Mouse (Mus musculus): ENCODE measurements around the gene Cachd1. TPM values are rescaled to one million over a fixed set of nuclear protein-coding genes. Genes with fewer than 3 reads are reported as not detected.

Cachd1 gene
- polyA plus RNA-seq, 1 experiment: 3.9 TPM

DNA sequence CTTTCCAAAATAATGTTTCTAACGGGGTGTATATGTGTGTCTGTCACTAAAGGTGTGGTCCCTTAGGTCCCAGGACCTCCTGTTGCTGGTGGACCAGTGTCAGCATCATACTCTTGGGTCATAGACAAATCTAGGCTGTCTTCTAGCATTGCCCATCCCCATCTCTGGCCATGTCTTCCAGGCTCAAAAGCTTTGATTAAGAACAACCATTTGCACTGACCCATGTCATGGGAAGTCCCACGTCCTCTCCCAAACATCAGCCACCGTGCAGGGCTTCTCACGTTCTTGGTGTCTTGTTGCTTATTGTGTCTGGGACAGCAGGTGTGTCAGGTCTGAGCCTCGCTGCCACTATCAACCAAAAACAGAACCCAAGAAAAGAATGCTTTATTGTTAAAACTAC, 219.1 kb downstream of the Cachd1 start:
- Histone ChIP-seq H3K4me3 (no peak overlapping the region), H3K27me3 (ENCODE audit: control insufficient read depth, insufficient read depth, insufficient read length) (no peaks in the 10 kb centered on the region), H3K36me3 (ENCODE audit: control insufficient read depth, insufficient read depth) (no peaks in the 10 kb centered on the region), H3K79me2 (ENCODE audit: control insufficient read depth, insufficient read depth) (no peaks in the 10 kb centered on the region), H3K4me2 (ENCODE audit: low read depth) (no peak overlapping the region), H3ac (ENCODE audit: control insufficient read depth, insufficient read length) (no peak overlapping the region)
- TF ChIP-seq POLR2AphosphoS2 (IDR thresholded peaks at IDR 0.05; ENCODE audit: insufficient read length, low read depth): no peak
- no peak for TF ChIP-seq TCF3 (IDR thresholded peaks at IDR 0.05; ENCODE audit: insufficient read length, low read depth)
- TF ChIP-seq SRF (IDR thresholded peaks at IDR 0.05; ENCODE audit: control insufficient read depth, insufficient read length, low read depth): no peak

DNA sequence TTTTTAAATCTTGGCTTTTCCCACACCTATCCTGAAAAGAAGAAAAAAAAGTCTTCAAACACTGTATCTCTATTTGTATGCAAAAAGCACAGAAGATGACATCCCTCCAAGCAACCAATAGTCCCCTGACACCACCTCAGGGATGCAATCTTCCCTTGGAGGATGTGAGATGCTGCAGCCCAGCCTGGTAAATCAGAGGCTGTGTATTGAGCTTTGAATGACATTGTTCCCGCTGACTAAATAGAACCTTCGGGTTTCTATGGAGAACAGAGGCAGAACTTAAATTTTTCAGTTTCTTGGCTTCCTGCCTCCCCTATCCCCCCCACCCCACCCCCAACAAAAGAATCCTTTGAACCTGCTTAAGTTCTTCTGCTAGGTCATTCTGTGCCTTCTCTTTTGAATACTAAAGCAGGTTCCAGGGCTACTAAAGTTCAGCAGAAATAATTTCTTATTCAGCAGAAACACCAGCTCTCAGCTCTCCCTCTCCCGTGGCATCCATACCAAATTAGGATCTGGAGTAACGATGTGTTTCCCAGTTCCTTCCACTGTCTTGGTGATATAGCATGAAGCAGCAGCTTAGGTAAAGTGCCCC, 219.7 kb downstream of the Cachd1 start:
- no peak overlapping the region for H3K4me3 ChIP-seq
- no peaks in the 10 kb centered on the region for H3K27me3 ChIP-seq (ENCODE audit: control insufficient read depth, insufficient read depth, insufficient read length)
- no peak overlapping the region for H3ac ChIP-seq (ENCODE audit: control insufficient read depth, insufficient read length)
- TF ChIP-seq SRF (IDR thresholded peaks at IDR 0.05; ENCODE audit: control insufficient read depth, insufficient read length, low read depth) (no peak), MAX (IDR thresholded peaks at IDR 0.05; ENCODE audit: low read depth) (no peak), POLR2AphosphoS2 (IDR thresholded peaks at IDR 0.05; ENCODE audit: insufficient read length, low read depth) (no peak), CEBPB (IDR thresholded peaks at IDR 0.05; ENCODE audit: insufficient read depth, poor library complexity, severe bottlenecking) (no peak), E2F4 (IDR thresholded peaks at IDR 0.05; ENCODE audit: insufficient read depth) (no peak), TCF12 (IDR thresholded peaks at IDR 0.05; ENCODE audit: insufficient read depth, poor library complexity, severe bottlenecking) (no peak), POLR2A (IDR thresholded peaks at IDR 0.05; ENCODE audit: insufficient read length, low read depth) (no peak), TCF3 (IDR thresholded peaks at IDR 0.05; ENCODE audit: insufficient read length, low read depth) (no peak), MYOG (IDR thresholded peaks at IDR 0.05; ENCODE audit: control insufficient read depth in 1 of 3, insufficient read depth in 1 of 3, insufficient read length in 2 of 3, low read depth in 2 of 3) (no peak), USF1 (IDR thresholded peaks at IDR 0.05; ENCODE audit: low read depth) (no peak), MYOD1 (IDR thresholded peaks at IDR 0.05; ENCODE audit: control insufficient read depth in 1 of 3, insufficient read length in 2 of 3, low read depth in 2 of 3) (no peak), REST (IDR thresholded peaks at IDR 0.05; ENCODE audit: insufficient read depth, insufficient read length) (no peak)
- H3K4me2 ChIP-seq (ENCODE audit: low read depth): no peak overlapping the region
- H3K36me3 ChIP-seq (ENCODE audit: control insufficient read depth, insufficient read depth): no peaks in the 10 kb centered on the region
- H3K79me2 ChIP-seq (ENCODE audit: control insufficient read depth, insufficient read depth): no peaks in the 10 kb centered on the region

DNA sequence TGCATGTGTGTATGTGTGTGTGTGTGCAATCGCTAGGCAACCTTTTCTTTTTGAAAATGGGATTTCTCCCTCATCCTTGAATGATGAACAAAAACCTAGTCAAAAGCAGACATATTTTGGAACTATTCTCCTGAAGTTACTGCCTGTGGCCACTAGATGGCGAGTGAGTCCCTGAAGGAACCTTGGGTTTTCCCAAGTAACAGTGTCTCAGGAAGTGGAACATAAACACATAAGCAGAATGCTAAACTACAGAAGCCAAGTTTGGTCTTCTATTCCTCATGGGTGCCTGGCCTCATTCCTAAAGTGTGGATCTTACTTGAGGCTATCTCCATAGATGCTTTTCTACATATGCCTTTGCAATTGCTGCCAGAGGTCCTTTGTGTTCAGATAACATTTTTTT, 221.7 kb downstream of the Cachd1 start:
- no peak overlapping the region for H3K4me2 ChIP-seq (ENCODE audit: low read depth)
- H3K79me2 ChIP-seq (ENCODE audit: control insufficient read depth, insufficient read depth): no peaks in the 10 kb centered on the region
- H3K36me3 ChIP-seq (ENCODE audit: control insufficient read depth, insufficient read depth): no peaks in the 10 kb centered on the region
- H3K4me3 ChIP-seq: no peak overlapping the region
- no peak overlapping the region for H3ac ChIP-seq (ENCODE audit: control insufficient read depth, insufficient read length)
- TF ChIP-seq REST (IDR thresholded peaks at IDR 0.05; ENCODE audit: insufficient read depth, insufficient read length) (no peak), SRF (IDR thresholded peaks at IDR 0.05; ENCODE audit: control insufficient read depth, insufficient read length, low read depth) (no peak), POLR2A (IDR thresholded peaks at IDR 0.05; ENCODE audit: insufficient read length, low read depth) (no peak)
- H3K27me3 ChIP-seq (ENCODE audit: control insufficient read depth, insufficient read depth, insufficient read length): no peaks in the 10 kb centered on the region

DNA sequence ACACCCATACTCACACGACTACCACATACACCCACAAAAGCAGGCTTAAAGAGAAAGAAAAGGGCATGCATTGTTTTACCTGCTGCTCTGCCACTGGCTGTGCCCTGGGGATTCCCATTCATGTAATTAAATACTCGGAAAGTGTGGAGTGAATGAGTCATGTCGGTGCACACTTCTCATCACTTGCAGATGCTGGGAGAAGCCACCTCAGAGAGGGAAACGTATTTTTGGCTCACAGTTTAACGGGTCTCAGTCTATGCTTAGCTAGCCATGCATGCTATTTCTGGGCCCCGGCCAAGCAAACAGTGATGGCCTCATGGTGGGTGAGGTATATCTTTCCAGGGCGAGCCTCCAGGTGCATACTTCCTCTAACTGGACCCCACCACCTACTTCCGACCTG, 222.4 kb downstream of the Cachd1 start:
- no peak overlapping the region for H3ac ChIP-seq (ENCODE audit: control insufficient read depth, insufficient read length)
- H3K79me2 ChIP-seq (ENCODE audit: control insufficient read depth, insufficient read depth): no peaks in the 10 kb centered on the region
- no peak for TF ChIP-seq SRF (IDR thresholded peaks at IDR 0.05; ENCODE audit: control insufficient read depth, insufficient read length, low read depth)
- H3K36me3 ChIP-seq (ENCODE audit: control insufficient read depth, insufficient read depth): no peaks in the 10 kb centered on the region
- no peak overlapping the region for H3K4me3 ChIP-seq
- no peak overlapping the region for H3K4me2 ChIP-seq (ENCODE audit: low read depth)
- no peaks in the 10 kb centered on the region for H3K27me3 ChIP-seq (ENCODE audit: control insufficient read depth, insufficient read depth, insufficient read length)

DNA sequence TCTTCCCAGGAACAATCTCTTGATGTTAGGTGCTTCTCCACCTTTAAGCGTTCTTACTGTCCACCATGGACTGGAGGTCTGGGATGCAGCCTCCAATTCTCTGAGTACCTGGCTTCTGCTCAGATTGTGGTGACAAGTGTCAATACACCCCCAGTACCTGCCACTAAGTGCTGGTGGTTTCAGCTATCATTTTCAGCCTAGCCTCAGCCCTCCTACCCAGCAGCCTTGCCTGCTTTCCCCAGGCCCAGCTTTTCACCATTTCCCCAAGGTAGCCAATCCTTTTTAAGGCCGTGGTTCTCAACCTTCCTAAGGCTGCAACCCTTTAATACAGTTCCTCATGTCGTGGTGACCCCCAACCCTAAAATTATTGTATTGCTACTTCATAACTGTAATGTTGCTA, 224.1 kb downstream of the Cachd1 start:
- Histone ChIP-seq H3K36me3 (ENCODE audit: control insufficient read depth, insufficient read depth) (no peaks in the 10 kb centered on the region), H3ac (ENCODE audit: control insufficient read depth, insufficient read length) (no peak overlapping the region), H3K4me2 (ENCODE audit: low read depth) (no peak overlapping the region), H3K27me3 (ENCODE audit: control insufficient read depth, insufficient read depth, insufficient read length) (no peaks in the 10 kb centered on the region), H3K4me3 (no peak overlapping the region), H3K79me2 (ENCODE audit: control insufficient read depth, insufficient read depth) (no peaks in the 10 kb centered on the region)
- TF ChIP-seq MYOG (IDR thresholded peaks at IDR 0.05; ENCODE audit: control insufficient read depth in 1 of 3, insufficient read depth in 1 of 3, insufficient read length in 2 of 3, low read depth in 2 of 3): no peak
- TF ChIP-seq CEBPB (IDR thresholded peaks at IDR 0.05; ENCODE audit: insufficient read depth, poor library complexity, severe bottlenecking): no peak
- TF ChIP-seq E2F4 (IDR thresholded peaks at IDR 0.05; ENCODE audit: insufficient read depth): no peak
- TF ChIP-seq USF1 (IDR thresholded peaks at IDR 0.05; ENCODE audit: low read depth): no peak
- TF ChIP-seq TCF3 (IDR thresholded peaks at IDR 0.05; ENCODE audit: insufficient read length, low read depth): no peak
- TF ChIP-seq POLR2A (IDR thresholded peaks at IDR 0.05; ENCODE audit: insufficient read length, low read depth): no peak
- TF ChIP-seq SRF (IDR thresholded peaks at IDR 0.05; ENCODE audit: control insufficient read depth, insufficient read length, low read depth): no peak

DNA sequence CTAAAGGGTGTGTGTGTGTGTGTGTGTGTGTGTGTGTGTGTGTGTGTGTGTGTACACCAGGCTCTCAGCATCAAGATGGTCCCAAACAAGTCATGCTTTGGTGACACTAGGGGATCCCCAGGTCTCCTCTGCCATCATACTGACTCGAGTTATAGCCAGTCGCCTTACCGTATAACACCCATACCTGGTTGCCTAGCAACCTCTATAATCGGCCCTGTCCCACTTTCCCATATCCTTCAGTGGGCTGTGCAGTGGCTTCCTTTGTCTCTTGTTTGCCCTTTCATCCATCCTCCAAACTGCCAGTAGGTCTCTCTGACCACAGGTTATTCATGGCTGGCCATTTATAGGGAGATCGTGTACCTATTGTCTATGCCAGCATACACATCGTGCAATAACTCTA, 224.6 kb downstream of the Cachd1 start:
- H3K4me2 ChIP-seq (ENCODE audit: low read depth): no peak overlapping the region
- H3ac ChIP-seq (ENCODE audit: control insufficient read depth, insufficient read length): no peak overlapping the region
- no peaks in the 10 kb centered on the region for H3K27me3 ChIP-seq (ENCODE audit: control insufficient read depth, insufficient read depth, insufficient read length)
- H3K4me3 ChIP-seq: no peak overlapping the region
- TF ChIP-seq MYOG (IDR thresholded peaks at IDR 0.05; ENCODE audit: control insufficient read depth in 1 of 3, insufficient read depth in 1 of 3, insufficient read length in 2 of 3, low read depth in 2 of 3) (no peak), REST (IDR thresholded peaks at IDR 0.05; ENCODE audit: insufficient read depth, insufficient read length) (no peak), E2F4 (IDR thresholded peaks at IDR 0.05; ENCODE audit: insufficient read depth) (no peak), TCF3 (IDR thresholded peaks at IDR 0.05; ENCODE audit: insufficient read length, low read depth) (no peak), MYOD1 (IDR thresholded peaks at IDR 0.05; ENCODE audit: control insufficient read depth in 1 of 3, insufficient read length in 2 of 3, low read depth in 2 of 3) (no peak), SRF (IDR thresholded peaks at IDR 0.05; ENCODE audit: control insufficient read depth, insufficient read length, low read depth) (no peak), USF1 (IDR thresholded peaks at IDR 0.05; ENCODE audit: low read depth) (no peak), POLR2AphosphoS2 (IDR thresholded peaks at IDR 0.05; ENCODE audit: insufficient read length, low read depth) (no peak), MAX (IDR thresholded peaks at IDR 0.05; ENCODE audit: low read depth) (no peak), TCF12 (IDR thresholded peaks at IDR 0.05; ENCODE audit: insufficient read depth, poor library complexity, severe bottlenecking) (no peak), POLR2A (IDR thresholded peaks at IDR 0.05; ENCODE audit: insufficient read length, low read depth) (no peak), CEBPB (IDR thresholded peaks at IDR 0.05; ENCODE audit: insufficient read depth, poor library complexity, severe bottlenecking) (no peak)
- no peaks in the 10 kb centered on the region for H3K36me3 ChIP-seq (ENCODE audit: control insufficient read depth, insufficient read depth)
- no peaks in the 10 kb centered on the region for H3K79me2 ChIP-seq (ENCODE audit: control insufficient read depth, insufficient read depth)
